Mouse (Mus musculus): ENCODE measurements around the gene Gsta4. TPM values are rescaled to one million over a fixed set of nuclear protein-coding genes. Genes with fewer than 3 reads are reported as not detected.
"Not testable (repeated sequence)": the region's sequence is repeated elsewhere in the genome, so short reads cannot be mapped to it uniquely, and the experiment has no call there.

Gene Gsta4
- polyA plus RNA-seq (2012; ENCODE audit: insufficient read depth, insufficient read length, missing spikeins) = 174 and 194 TPM in 2 replicates

DNA sequence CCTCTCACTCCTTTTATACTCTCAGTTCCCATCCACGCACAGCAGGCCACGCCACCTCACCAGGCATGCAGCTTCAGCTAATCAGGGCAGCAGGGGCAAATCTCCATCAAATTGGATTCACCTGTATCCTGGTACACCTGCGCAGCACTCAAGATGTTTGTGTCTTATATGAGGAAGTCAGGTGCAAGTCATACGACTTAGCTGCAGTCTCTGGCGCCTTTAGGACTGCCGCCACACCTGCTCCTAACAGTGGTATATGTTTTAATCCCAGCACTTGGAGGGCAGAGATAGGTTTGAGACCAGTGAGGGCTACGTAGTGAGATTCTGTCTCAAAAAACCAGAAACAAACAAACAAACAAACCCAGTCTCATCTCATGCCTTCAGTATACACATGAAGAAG lies at the start of gene Gsta4:
Gene Gsta4, plus strand, starts transcription at position 301 of the 400 bp plus-strand sequence.
- H3K4me3 ChIP-seq (ENCODE audit: insufficient read depth, low read depth, low read length); H3K27ac ChIP-seq (replicated peaks; ENCODE audit: low read depth, low read length); H3K4me1 ChIP-seq (ENCODE audit: control insufficient read depth, insufficient read depth, insufficient read length, low read length): not testable (repeated sequence)

DNA sequence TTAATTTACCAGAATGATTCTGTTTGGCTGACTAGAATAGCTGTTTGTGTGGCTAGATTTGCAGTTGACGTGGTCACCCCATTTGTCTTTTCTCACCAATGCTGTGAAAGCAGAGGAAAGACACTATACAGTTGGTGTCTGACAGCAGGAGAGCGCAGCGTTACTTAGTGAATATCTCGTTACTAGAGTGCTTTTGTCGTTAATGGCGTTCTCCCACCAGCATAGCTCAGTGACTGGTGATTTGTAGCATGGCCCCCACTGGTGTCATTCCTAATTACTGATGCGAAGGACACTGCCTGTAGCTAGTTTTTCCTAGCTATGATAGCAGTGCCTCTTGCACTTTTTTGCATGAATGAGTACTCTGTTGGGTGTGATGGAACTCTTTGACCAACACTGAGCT lies 46.9 kb upstream of the Gsta4 start:
- Histone ChIP-seq H3K27ac (replicated peaks; ENCODE audit: low read depth, low read length) (no peak overlapping the region), H3K4me1 (ENCODE audit: control insufficient read depth, insufficient read depth, insufficient read length, low read length) (peaks cover 17% of the 10 kb centered on the region), H3K4me3 (ENCODE audit: insufficient read depth, low read depth, low read length) (no peak overlapping the region)

DNA sequence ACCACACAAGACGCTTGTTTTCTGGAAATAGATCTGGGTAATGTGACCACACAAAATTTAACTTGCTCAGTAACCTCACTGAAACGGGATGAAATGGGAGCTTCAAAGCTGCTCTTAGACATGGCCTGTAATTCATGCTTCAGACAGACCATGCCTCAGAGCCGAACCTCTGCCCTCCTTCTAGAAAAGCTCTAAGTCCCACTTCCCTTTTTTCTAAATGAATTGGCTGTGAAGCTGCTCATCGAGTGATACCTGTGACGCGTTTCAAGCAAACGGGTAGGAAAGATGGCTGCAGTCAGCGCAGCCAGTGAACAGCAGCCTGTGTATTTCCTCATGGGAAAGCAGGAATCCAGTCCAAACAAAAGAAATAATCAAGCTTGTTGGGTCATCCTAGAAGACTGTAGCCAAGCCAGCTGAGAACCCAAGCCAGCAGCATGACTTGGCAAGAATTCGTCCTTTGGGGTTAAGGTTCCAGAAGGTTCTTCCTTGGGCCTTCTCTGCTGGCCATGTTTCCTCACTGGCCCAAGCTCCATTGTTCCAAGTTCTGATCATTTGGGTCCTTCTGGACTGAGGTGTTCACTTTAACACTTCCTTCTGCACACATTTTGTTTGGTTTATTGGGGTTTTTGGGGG lies 44.4 kb upstream of the Gsta4 start:
- no peak overlapping the region for H3K4me3 ChIP-seq (ENCODE audit: insufficient read depth, low read depth, low read length)
- H3K27ac ChIP-seq (replicated peaks; ENCODE audit: low read depth, low read length) = peak overlapping the region; percentile 99
- peaks cover 13% of the 10 kb centered on the region for H3K4me1 ChIP-seq (ENCODE audit: control insufficient read depth, insufficient read depth, insufficient read length, low read length)

DNA sequence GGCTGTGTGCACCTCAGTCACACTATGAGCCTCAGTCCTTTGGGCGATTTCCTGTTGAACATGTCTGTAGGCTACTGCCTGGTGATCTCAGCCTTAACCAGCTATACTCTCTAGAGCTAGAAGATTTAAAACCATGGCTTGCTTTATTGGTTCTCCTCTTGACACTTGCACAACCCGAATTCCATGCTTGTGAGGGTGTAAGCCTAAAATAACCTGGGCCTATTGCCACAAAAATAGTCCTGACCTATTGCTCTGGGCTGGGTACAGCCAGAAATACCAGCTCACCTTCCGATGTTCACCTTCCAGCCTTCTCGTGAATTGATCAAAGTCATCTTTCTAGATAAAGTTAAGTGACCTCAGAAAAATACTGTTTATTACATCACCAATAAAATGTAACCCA lies 43.1 kb upstream of the Gsta4 start:
- Histone ChIP-seq H3K4me1 (ENCODE audit: control insufficient read depth, insufficient read depth, insufficient read length, low read length) (peaks cover 4% of the 10 kb centered on the region; the same call in 1 of the 2 replicates), H3K4me3 (ENCODE audit: insufficient read depth, low read depth, low read length) (no peak overlapping the region), H3K27ac (replicated peaks; ENCODE audit: low read depth, low read length) (peak overlapping the region; percentile 99)

DNA sequence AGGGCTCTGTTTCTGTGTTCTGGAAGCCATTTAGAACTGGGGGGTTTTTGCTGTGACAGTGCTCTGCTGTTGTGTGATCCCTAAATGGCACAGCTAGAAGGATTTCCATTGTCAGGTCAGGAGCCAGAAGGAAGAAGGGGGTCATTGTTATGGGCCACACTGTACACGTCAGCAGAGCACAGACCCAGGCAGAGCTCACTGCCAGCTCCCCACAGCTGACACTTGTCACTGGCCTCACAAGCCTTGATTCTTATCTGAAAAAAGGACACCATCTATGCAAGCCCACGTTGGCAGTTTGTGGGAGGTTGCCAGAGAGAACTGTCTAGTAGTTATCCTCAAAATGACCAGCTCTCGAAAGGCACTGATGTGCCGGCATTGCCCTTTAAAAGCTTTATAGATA lies 36.5 kb upstream of the Gsta4 start:
- Histone ChIP-seq H3K27ac (replicated peaks; ENCODE audit: low read depth, low read length) (no peak overlapping the region), H3K4me3 (ENCODE audit: insufficient read depth, low read depth, low read length) (no peak overlapping the region), H3K4me1 (ENCODE audit: control insufficient read depth, insufficient read depth, insufficient read length, low read length) (peaks cover 10% of the 10 kb centered on the region; the same call in 1 of the 2 replicates)

DNA sequence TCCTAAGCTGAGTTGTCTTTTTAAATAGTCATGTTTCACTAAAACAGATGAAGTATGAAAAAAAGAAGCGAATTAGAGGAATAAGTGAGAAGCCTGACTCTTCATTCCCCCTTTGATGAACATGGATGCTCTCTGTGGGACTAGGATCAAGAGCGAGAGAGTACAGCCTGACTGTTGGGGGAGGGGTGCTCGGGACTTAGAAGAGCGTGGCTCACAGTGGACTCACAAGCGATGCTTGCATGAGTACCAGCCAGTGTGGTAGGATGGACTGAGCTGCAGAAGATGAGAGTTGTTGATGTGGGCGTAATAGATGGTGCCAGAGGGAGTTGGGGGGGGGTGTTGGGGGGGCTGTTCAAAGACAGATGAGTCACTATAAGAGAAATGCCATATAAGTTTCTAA lies 35.9 kb upstream of the Gsta4 start:
- Histone ChIP-seq H3K27ac (replicated peaks; ENCODE audit: low read depth, low read length) (no peak overlapping the region), H3K4me3 (ENCODE audit: insufficient read depth, low read depth, low read length) (no peak overlapping the region), H3K4me1 (ENCODE audit: control insufficient read depth, insufficient read depth, insufficient read length, low read length) (peaks cover 10% of the 10 kb centered on the region; the same call in 1 of the 2 replicates)

DNA sequence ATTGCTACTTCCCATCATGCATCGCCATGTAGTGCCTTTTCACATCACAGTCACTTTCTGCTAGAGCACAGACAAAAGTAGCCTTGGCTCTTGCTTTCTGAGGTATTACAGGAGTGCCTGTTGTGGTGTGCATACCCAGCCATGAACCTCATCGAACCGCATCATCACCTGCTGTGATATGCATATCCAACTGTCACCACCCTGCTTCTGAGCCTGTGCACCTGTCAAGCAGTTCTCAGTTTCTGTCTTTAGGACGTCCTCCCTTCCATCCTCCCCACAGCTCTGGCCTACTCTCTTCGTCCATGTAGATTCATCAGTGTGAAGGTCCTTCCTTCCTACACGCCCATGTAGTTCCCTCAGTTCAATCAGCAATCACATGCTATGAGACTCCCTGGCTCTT lies 34.4 kb upstream of the Gsta4 start:
- Histone ChIP-seq H3K4me1 (ENCODE audit: control insufficient read depth, insufficient read depth, insufficient read length, low read length) (peaks cover 10% of the 10 kb centered on the region; the same call in 1 of the 2 replicates), H3K27ac (replicated peaks; ENCODE audit: low read depth, low read length) (no peak overlapping the region), H3K4me3 (ENCODE audit: insufficient read depth, low read depth, low read length) (no peak overlapping the region)

DNA sequence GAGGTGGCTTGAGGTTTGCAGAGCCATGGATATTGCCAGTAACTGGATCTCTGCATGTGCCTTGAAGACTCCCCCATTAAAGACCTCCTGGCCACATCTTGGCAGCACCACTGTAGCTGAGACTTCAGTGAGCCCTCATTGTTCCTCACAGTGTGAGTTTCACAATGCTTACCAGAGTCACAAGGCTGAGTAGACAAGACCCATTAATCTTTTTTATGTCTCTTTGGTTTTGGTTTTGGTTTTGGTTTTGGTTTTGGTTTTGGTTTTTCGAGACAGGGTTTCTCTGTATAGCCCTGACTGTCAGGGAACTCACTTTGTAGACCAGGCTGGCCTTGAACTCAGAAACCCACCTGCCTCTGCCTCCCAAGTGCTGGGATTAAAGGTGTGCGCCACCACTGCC lies 32.8 kb upstream of the Gsta4 start:
- not testable (repeated sequence) for H3K4me1 ChIP-seq (ENCODE audit: control insufficient read depth, insufficient read depth, insufficient read length, low read length); H3K4me3 ChIP-seq (ENCODE audit: insufficient read depth, low read depth, low read length); H3K27ac ChIP-seq (replicated peaks; ENCODE audit: low read depth, low read length)

DNA sequence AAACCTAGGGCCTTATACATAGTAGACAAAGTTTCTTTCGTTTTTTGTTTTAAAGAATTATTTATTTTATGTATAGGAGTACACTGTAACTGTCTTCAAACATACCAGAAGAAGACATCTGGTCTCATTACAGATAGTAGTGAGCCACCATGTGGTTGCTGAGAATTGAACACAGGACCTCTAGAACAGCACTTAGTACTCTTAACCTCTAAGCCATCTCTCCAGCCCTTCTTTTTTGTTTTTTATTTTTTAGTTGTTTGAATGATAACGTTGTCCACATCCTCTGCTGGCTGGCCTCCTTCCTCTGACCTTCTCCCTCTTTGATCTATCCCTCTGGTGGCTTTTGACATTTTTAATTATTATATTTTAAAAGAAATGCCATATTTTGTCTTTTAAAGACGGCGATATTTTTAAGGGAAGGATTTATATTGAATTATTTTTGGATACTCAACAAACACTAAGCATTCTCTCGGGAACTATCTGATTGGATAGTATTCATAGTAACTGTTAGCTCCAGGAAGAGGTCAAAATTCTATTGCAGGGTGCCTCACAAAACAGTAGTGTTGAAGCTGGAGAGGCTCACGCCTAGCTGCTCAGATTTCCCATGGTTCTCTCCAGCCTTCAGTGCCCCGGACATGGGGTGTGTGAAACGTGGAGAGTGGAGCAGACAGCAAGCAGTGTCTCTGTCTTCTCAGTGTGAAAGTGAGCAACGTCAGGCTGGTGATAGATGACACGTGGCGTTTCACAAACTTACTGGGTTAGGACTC lies 28.2 kb upstream of the Gsta4 start:
- Histone ChIP-seq H3K4me1 (ENCODE audit: control insufficient read depth, insufficient read depth, insufficient read length, low read length) (peaks cover 3% of the 10 kb centered on the region; the same call in 1 of the 2 replicates), H3K27ac (replicated peaks; ENCODE audit: low read depth, low read length) (no peak overlapping the region)

DNA sequence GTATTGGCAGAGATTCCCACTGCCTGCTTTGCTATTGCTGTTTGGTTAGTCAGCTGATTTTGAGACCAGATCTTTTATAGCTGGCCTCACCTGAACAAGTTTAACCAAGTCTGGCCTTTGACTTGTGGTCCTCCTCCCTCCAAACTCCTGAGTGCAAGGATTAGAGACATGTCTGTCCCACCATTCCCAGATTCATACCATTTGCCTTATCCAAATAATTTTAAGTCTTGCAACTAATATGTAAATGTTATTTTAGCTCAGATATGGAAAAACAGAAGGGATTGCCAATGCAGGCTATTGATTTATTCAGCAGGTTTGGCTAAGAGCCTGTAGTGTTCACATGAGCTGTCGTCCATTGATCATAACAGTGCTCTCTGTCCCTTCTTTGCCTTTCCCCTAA lies 25.4 kb upstream of the Gsta4 start:
- no peak overlapping the region for H3K27ac ChIP-seq (replicated peaks; ENCODE audit: low read depth, low read length)
- no peak overlapping the region for H3K4me3 ChIP-seq (ENCODE audit: insufficient read depth, low read depth, low read length)
- no peaks in the 10 kb centered on the region for H3K4me1 ChIP-seq (ENCODE audit: control insufficient read depth, insufficient read depth, insufficient read length, low read length)

More for the DNA sequence above, 28.2 kb upstream of the Gsta4 start:
- H3K4me3 ChIP-seq (ENCODE audit: insufficient read depth, low read depth, low read length) = no peak overlapping the region

DNA sequence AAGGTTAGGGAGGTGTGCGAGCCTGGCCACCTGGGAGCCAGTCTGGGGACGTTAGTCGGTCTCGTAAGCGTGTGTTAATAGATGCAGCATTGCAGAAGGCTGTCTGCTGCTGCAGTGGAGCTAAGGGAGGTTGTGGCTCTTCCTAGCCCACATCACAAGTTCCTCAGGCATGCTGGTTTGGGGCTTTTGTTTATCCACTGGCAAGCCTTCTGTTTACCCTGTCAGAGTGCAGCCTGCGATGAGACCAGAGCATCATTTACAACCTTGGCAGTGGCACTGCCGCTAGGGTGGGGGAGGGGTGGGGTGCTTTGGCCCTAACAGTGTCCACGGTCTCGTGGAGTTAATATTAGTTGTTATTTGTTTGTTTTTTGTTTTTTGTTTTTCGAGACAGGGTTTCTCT lies 19.3 kb upstream of the Gsta4 start:
- H3K4me3 ChIP-seq (ENCODE audit: insufficient read depth, low read depth, low read length) = no peak overlapping the region
- no peaks in the 10 kb centered on the region for H3K4me1 ChIP-seq (ENCODE audit: control insufficient read depth, insufficient read depth, insufficient read length, low read length)
- no peak overlapping the region for H3K27ac ChIP-seq (replicated peaks; ENCODE audit: low read depth, low read length)

DNA sequence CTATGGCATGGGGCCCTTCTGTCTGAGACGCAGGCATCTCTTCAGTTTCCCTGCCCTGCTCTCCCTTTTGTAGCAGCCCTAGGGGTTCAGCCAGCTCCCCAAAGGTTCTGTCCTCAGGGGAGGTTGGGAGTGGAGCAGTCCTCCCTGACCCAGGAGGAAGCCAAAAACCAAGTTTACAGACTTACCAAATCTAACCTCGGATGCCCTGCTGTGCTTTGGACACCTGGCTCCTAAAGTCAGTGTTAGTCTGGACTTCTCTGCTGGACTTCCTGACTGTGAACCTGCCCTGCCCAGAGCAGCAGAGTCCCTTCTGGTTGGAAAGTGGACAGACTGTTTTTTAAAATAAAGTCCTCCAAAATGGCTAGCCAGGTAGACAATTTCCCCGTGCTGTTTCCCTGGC lies 17.8 kb upstream of the Gsta4 start:
- no peak overlapping the region for H3K27ac ChIP-seq (replicated peaks; ENCODE audit: low read depth, low read length)
- no peak overlapping the region for H3K4me3 ChIP-seq (ENCODE audit: insufficient read depth, low read depth, low read length)
- no peaks in the 10 kb centered on the region for H3K4me1 ChIP-seq (ENCODE audit: control insufficient read depth, insufficient read depth, insufficient read length, low read length)

DNA sequence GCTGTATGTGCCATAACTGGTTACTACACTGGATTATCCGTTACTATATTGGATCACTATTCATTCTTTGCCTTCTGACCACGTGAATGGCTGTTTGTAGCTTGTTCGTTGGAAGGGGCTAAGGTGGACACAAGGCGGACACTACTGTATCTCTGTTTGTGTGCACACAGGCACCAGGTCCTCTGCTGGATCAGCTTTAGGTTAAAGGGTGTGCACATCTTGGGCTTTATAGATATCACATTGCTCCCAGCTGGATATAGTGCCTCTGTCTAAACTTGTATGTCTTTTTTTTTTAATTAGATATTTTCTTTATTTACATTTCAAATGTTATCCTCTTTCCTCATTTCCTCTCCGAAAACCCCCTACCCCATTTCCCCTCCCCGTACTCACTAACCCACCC lies 17.1 kb upstream of the Gsta4 start:
- Histone ChIP-seq H3K4me1 (ENCODE audit: control insufficient read depth, insufficient read depth, insufficient read length, low read length) (no peaks in the 10 kb centered on the region), H3K27ac (replicated peaks; ENCODE audit: low read depth, low read length) (no peak overlapping the region), H3K4me3 (ENCODE audit: insufficient read depth, low read depth, low read length) (no peak overlapping the region)

DNA sequence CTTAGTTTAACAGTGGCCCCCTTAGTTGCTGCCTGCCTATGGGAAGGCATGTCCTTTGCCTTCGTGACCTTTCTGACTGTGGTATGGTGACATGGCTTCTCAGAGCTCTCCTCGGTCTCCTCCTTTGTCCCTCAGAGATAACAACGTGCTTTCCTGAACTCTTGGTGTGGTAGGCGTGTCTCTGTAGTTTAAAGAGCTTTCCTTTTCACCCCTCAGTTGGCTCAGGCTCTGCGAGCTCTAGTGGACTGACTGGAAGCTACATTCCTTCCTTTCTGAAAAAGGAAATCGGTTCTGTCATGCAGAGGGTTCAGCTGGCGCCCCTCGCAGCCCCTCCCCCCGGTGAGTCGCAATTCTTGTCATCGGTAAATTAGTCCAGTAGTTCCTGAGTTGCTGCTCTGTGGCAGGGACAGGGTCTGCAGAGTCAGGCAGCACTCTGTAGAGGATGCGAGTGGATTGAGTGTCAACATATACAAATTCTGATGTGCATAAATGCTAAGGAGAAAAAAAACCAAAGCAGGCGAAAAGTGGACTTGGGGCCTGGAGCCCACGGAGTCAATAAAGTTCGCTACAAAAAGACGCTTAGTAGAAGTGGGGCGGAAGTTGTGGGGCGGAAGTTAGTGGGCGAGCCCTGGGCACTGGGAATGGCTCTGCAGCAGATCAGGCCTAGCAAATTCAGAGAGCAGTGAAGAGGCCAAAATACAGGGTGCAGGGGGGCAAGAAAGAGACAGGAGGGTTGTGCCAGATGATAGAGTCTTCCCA lies 15.7 kb upstream of the Gsta4 start:
- no peaks in the 10 kb centered on the region for H3K4me1 ChIP-seq (ENCODE audit: control insufficient read depth, insufficient read depth, insufficient read length, low read length)
- no peak overlapping the region for H3K4me3 ChIP-seq (ENCODE audit: insufficient read depth, low read depth, low read length)
- no peak overlapping the region for H3K27ac ChIP-seq (replicated peaks; ENCODE audit: low read depth, low read length)

DNA sequence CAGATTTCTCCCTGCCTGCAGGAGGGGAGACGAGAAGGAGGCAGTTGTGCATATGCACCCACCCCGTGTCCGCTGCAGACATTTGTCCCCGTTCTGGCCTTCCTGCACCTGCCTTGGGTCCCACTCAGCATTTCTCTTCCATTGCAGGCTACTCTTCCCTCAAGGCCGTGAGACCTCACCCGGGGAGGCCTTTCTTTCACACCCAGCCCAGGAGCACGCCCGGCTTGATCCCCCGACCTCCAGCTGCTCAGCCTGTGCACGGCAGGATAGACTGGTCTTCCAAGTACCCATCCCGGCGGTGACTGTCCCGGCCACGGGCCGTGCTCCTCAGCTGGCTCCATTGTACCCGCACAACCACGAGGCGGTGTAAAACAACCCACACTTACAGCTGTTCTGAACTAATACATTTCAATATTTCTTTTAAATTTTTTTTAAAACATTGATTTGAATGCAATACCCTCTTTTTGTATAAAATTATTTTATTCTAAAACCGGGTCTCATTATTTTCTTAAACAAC lies 15.1 kb upstream of the Gsta4 start:
- H3K4me3 ChIP-seq (ENCODE audit: insufficient read depth, low read depth, low read length) = no peak overlapping the region
- H3K27ac ChIP-seq (replicated peaks; ENCODE audit: low read depth, low read length) = no peak overlapping the region
- no peaks in the 10 kb centered on the region for H3K4me1 ChIP-seq (ENCODE audit: control insufficient read depth, insufficient read depth, insufficient read length, low read length)
